Mouse (Mus musculus) neural tube, embryonic 12.5 days (tissue): ENCODE results near the gene Gm10842. TPM values are rescaled to one million over a fixed set of nuclear protein-coding genes. Genes with fewer than 3 reads are reported as not detected.

Experiments used
- ATAC-seq: fragments of 200-750 bp; cut with Nextera tagmentation; 2 replicates; pipeline ENCODE4 v1.8.0; 2017; ENCODE audit warnings: low read depth, mild to moderate bottlenecking, moderate TSS enrichment, moderate library complexity; ENCODE audit not compliant: low FRiP score
- H3K27ac ChIP-seq: fragments of 300-500 bp; sonication (generic); 2 replicates; pipeline ENCODE4 v1.5.1; 2016
- H3K27me3 ChIP-seq: fragments of 300-500 bp; sonication (generic); replicated peaks from 2 replicates; pipeline ENCODE4 v1.6.1; 2016; ENCODE audit warnings: mild to moderate bottlenecking
- H3K36me3 ChIP-seq: fragments of 300-500 bp; sonication (generic); 2 replicates; pipeline ENCODE4 v1.6.1; 2016; ENCODE audit warnings: mild to moderate bottlenecking
- H3K4me1 ChIP-seq: fragments of 300-500 bp; sonication (generic); 2 replicates; pipeline ENCODE4 v1.6.1; 2016
- H3K4me2 ChIP-seq: fragments of 300-500 bp; sonication (generic); replicated peaks from 2 replicates; pipeline ENCODE4 v1.6.1; 2016; ENCODE audit warnings: mild to moderate bottlenecking
- H3K4me3 ChIP-seq: fragments of 300-500 bp; sonication (generic); 2 replicates; pipeline ENCODE4 v1.5.1; 2016
- H3K9ac ChIP-seq: fragments of 300-500 bp; sonication (generic); 2 replicates; pipeline ENCODE4 v1.6.1; 2016; ENCODE audit warnings: mild to moderate bottlenecking
- H3K9me3 ChIP-seq: fragments of 300-500 bp; sonication (generic); 2 replicates; pipeline ENCODE4 v1.6.1; 2016; ENCODE audit warnings: mild to moderate bottlenecking
- WGBS: fragments of 180-500 bp; shearing (Covaris S2); methylation state at CpG from one replicate; pipeline ENCODE4 v1.1.7; 2016; 5-methylcytosine and 5-hydroxymethylcytosine counted together
- polyA plus RNA-seq: library from polyadenylated mRNA; unstranded; fragments of >200 nt; fragmentation: Nextera tagmentation; extraction: Ambion mirVana; gene quantifications from 2 replicates; pipeline ENCODE4 v1.2.1, GENCODE M21; 2016

Gm10842 gene
- polyA plus RNA-seq, 1 experiment from 2014 or later = not detected

DNA sequence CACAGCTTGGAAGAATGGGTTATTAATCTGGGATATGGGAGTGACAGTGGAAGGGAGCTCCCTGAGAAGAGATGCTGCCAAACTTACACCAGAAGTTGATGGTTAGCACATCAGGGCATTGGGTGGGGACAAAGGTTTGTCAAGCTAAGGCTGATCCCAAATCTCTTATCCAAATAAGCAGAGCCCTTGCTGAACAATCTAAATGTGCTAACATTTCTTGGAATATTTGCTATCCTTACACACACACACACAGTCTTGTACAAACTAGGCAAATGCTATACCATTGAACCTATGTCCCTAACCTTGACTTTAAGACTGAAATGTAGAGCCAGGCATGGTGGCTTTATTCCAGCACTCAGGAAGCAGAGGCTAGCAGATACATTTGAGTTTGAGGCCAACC, 3.1 kb upstream of the Gm10842 start:
- H3K27ac ChIP-seq = no peak overlapping the region
- no peak overlapping the region for H3K9ac ChIP-seq
- H3K4me2 ChIP-seq = no peak overlapping the region
- no peaks in the 10 kb centered on the region for H3K9me3 ChIP-seq
- H3K27me3 ChIP-seq = no peaks in the 10 kb centered on the region
- no peak for ATAC-seq
- peaks cover 20% of the 10 kb centered on the region for H3K36me3 ChIP-seq
- no peak overlapping the region for H3K4me3 ChIP-seq
- no peaks in the 10 kb centered on the region for H3K4me1 ChIP-seq

GRCm38 (mm10) chr11:105144084-105144483, 2.6 kb upstream of the Gm10842 start:
- no peak for ATAC-seq
- H3K4me2 ChIP-seq = no peak overlapping the region
- no peak overlapping the region for H3K4me3 ChIP-seq
- H3K9ac ChIP-seq = no peak overlapping the region
- no peak overlapping the region for H3K27ac ChIP-seq
- no peaks in the 10 kb centered on the region for H3K27me3 ChIP-seq
- H3K36me3 ChIP-seq = peaks cover 19% of the 10 kb centered on the region
- H3K4me1 ChIP-seq = no peaks in the 10 kb centered on the region
- no peaks in the 10 kb centered on the region for H3K9me3 ChIP-seq
- WGBS = 90% methylated on average over 3 of the region's 3 CpGs

DNA sequence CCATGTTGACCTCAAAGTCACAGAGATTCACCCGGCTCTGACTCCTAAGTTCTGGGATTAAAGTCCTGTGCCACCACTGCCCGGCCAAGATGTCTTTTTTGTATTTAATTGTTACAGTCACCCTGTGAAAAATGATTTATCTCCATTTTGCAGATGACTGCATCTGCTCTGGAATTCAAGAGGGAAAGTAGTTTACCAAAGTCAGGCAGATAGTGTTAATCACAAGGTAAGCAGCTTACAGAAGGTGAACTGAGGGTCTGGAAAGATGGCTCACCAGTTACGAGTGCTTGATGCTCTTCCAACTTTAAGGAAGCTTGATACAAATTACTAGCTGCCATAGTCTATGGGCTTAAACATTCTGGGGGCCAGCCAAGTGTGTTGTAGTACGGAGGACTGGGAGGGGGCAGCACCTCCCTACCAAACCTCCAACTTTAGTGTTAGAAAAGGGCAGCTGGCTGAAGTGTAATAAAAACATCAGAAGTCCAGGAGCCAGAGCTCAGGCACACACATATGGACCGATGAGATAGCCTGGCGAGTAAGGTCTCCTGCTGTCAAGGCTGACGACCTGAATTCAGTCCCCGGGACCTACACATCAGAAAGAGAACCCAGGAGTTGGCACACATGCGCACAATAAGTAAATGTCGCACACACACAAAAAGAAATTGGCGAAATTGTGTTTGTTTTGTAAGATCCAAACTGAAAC, 2.0 kb upstream of the Gm10842 start:
- peaks cover 14% of the 10 kb centered on the region for H3K36me3 ChIP-seq
- H3K4me1 ChIP-seq = no peaks in the 10 kb centered on the region
- no peaks in the 10 kb centered on the region for H3K27me3 ChIP-seq
- no peak overlapping the region for H3K27ac ChIP-seq
- no peaks in the 10 kb centered on the region for H3K9me3 ChIP-seq
- no peak overlapping the region for H3K9ac ChIP-seq
- ATAC-seq = no peak
- no peak overlapping the region for H3K4me3 ChIP-seq
- WGBS = 79% methylated on average over 11 of the region's 11 CpGs
- H3K4me2 ChIP-seq = no peak overlapping the region

- no peaks in the 10 kb centered on the region for H3K9me3 ChIP-seq
- ATAC-seq = no peak
- WGBS = 88% methylated on average over 10 of the region's 10 CpGs
These were observed 1.5 kb upstream of the Gm10842 start for GRCm38 (mm10) chr11:105145211-105145610.

DNA sequence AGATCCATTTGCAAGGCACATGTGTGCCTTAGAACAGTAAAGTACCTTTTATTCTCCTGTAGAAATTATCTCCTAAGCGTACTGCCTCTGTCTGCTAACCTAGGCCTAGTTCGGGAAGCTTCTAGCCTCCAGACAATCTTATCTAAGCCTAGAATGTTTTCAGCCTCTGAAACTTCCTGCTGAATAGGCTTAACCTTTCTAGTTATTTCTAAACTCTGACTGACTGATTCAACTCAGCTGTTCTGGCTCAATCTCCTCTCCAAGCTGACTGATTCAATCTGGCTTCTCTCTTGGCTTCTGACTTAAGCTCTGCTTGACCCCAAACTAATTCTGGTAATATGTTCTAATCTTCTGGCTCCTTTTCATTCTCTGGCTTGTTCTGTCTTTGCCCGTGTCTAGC, 2.7 kb downstream of the Gm10842 start:
- 88% methylated on average over 3 of the region's 3 CpGs for WGBS

More at GRCm38 (mm10) chr11:105145211-105145610, 1.5 kb upstream of the Gm10842 start:
- Histone ChIP-seq H3K4me2 (no peak overlapping the region), H3K36me3 (peaks cover 9% of the 10 kb centered on the region), H3K27ac (no peak overlapping the region), H3K4me3 (no peak overlapping the region), H3K9ac (no peak overlapping the region), H3K27me3 (no peaks in the 10 kb centered on the region), H3K4me1 (no peaks in the 10 kb centered on the region)

DNA sequence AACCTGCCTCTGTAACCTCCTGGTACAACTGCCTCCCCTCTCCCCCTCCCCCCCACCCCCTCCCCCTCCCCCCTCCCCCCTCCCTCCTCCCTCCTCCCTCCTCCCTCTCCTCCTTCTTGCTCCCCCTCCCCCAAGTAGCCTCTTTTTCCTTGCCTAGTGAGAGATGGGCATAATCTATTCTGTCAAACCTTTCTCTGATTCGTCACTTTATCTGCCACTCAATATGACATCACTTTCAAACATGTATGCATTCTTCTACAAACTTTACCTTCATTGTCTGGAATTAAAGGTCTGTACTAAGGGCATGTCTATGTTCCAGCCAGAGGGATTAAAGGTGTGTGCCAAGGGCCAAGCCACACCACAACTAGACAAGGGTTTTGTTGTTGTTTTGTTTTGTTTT, 3.1 kb downstream of the Gm10842 start:
- Histone ChIP-seq H3K36me3 (no peaks in the 10 kb centered on the region), H3K4me3 (no peak overlapping the region), H3K9me3 (no peaks in the 10 kb centered on the region), H3K27ac (no peak overlapping the region), H3K9ac (no peak overlapping the region), H3K4me2 (no peak overlapping the region), H3K27me3 (no peaks in the 10 kb centered on the region), H3K4me1 (peaks cover 7% of the 10 kb centered on the region)
- no peak for ATAC-seq
- WGBS = 100% methylated on average over 1 of the region's 1 CpGs

More for the DNA sequence above, 2.7 kb downstream of the Gm10842 start:
- no peak overlapping the region for H3K4me3 ChIP-seq
- H3K27ac ChIP-seq = no peak overlapping the region
- no peak overlapping the region for H3K9ac ChIP-seq
- H3K9me3 ChIP-seq = no peaks in the 10 kb centered on the region
- no peak for ATAC-seq
- H3K4me1 ChIP-seq = peaks cover 7% of the 10 kb centered on the region
- no peaks in the 10 kb centered on the region for H3K36me3 ChIP-seq
- no peak overlapping the region for H3K4me2 ChIP-seq
- H3K27me3 ChIP-seq = no peaks in the 10 kb centered on the region

- Histone ChIP-seq H3K4me3 (no peak overlapping the region), H3K9me3 (no peaks in the 10 kb centered on the region), H3K4me2 (no peak overlapping the region), H3K27me3 (no peaks in the 10 kb centered on the region), H3K9ac (no peak overlapping the region), H3K4me1 (peaks cover 7% of the 10 kb centered on the region), H3K36me3 (no peaks in the 10 kb centered on the region), H3K27ac (no peak overlapping the region)
- ATAC-seq = no peak
- WGBS = 72% methylated on average over 4 of the region's 4 CpGs
These were observed 4.0 kb downstream of the Gm10842 start for GRCm38 (mm10) chr11:105150691-105151090.

DNA sequence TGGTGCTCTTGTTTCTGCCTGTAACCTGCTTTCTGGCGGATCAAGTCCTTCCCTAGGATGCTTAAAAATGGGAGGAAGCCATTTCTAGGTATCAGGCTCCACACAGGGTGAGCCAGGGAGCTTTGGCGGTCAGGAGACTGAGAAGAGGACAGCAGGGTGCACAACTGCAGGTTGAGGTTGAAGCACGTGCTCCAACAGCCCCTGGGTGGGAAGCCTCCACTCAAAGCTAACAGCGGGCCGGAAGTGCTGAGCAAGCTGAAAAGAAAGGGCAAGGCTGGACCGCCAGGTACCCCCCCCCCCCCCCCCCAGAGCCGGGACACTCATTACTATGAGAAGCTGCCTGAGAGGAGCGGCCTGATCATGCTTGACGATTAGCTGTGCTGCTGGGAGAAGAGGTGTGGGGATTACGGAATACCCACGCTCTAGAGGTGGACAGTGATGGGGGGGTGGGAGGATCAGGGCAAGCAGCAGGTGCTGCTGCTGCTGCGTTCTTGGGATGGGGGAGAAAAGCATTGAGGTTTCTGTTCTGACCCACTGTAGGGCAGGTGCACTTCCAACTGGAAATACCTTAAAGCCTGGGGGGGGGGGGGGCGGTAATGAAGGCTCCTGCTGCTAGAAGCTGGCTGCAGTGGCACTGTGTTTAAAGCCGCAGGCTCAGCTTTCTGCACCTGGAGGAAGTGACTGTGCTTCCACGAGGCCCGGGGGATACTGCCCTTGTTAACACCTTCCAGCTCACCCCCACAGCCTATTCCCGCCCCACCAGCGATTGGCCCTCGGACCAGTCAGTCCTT, 4.7 kb downstream of the Gm10842 start:
- WGBS = 31% methylated on average over 18 of the region's 19 CpGs
- Histone ChIP-seq H3K4me2 (peak overlapping the region; percentile 37), H3K27me3 (no peaks in the 10 kb centered on the region), H3K9ac (no peak overlapping the region), H3K9me3 (no peaks in the 10 kb centered on the region), H3K27ac (no peak overlapping the region), H3K36me3 (no peaks in the 10 kb centered on the region), H3K4me1 (peaks cover 7% of the 10 kb centered on the region), H3K4me3 (no peak overlapping the region)
- no peak for ATAC-seq

- 60% methylated on average over 2 of the region's 4 CpGs for WGBS
- no peak overlapping the region for H3K4me3 ChIP-seq
- H3K4me2 ChIP-seq = no peak overlapping the region; the same call in 1 of the 2 replicates
- ATAC-seq = no peak
- H3K36me3 ChIP-seq = no peaks in the 10 kb centered on the region
- no peaks in the 10 kb centered on the region for H3K27me3 ChIP-seq
- no peak overlapping the region for H3K27ac ChIP-seq
- peaks cover 7% of the 10 kb centered on the region for H3K4me1 ChIP-seq
- no peak overlapping the region for H3K9ac ChIP-seq
- H3K9me3 ChIP-seq = no peaks in the 10 kb centered on the region
These were observed 5.3 kb downstream of the Gm10842 start for GRCm38 (mm10) chr11:105152017-105152300.

DNA sequence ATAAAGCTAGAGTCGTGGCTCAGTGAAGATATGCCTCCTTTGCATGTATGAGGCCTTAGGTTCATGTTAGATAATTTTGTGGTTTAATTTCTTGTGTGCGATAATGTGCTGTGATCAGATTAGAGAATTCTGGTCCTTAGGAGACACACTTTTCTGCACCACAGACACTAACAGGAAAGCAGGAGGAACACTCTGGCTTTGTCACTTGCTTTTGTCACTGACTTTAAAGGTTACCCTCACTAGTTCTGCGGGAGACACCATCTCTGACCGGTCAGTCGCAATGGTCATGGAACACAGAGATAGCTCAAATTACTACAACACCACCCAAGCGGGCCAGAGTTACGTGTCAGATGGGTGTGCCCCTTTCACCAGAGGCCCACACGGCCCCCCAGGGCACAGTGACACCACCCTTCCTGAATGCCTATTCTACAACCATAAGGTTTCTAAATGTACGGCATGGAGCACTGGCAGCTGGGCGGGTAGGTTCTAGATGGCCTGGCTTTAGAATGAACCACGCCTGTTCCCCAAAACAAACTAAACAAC, 5.7 kb downstream of the Gm10842 start:
- Histone ChIP-seq H3K9ac (no peak overlapping the region), H3K9me3 (no peaks in the 10 kb centered on the region), H3K4me3 (no peak overlapping the region), H3K4me2 (no peak overlapping the region), H3K4me1 (peaks cover 7% of the 10 kb centered on the region), H3K27ac (no peak overlapping the region), H3K36me3 (no peaks in the 10 kb centered on the region), H3K27me3 (no peaks in the 10 kb centered on the region)
- ATAC-seq = no peak
- 79% methylated on average over 11 of the region's 11 CpGs for WGBS

GRCm38 (mm10) chr11:105153068-105153833, 6.6 kb downstream of the Gm10842 start:
- Histone ChIP-seq H3K9me3 (no peaks in the 10 kb centered on the region), H3K36me3 (no peaks in the 10 kb centered on the region), H3K27me3 (no peaks in the 10 kb centered on the region), H3K4me3 (no peak overlapping the region), H3K4me2 (peak overlapping the region; percentile 18; the same call in 1 of the 2 replicates), H3K27ac (no peak overlapping the region), H3K4me1 (peaks cover 7% of the 10 kb centered on the region), H3K9ac (no peak overlapping the region)
- WGBS = 41% methylated on average over 12 of the region's 12 CpGs
- ATAC-seq = peak; percentile 58; the same call in 1 of the 2 replicates

DNA sequence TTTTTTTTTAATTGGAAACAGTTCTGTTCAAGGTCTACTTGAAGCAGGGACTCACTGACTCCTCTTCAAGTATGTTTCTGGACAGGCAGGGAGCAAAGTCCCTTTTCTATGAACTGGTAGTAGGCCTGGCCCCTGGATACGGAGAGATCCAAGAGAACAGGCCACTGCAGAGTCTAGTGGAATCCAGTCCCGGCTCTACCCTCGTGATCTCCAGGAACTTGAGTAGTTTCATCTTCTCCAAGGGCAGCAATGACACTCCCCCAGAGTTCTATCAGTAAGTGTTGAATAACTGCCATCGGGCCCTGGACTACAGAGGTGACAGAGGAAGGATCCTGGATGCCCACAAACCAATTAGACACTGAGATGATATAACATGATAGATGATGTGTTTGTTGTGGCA, 9.2 kb downstream of the Gm10842 start:
- Histone ChIP-seq H3K4me3 (no peak overlapping the region), H3K27me3 (no peaks in the 10 kb centered on the region), H3K27ac (no peak overlapping the region), H3K9ac (no peak overlapping the region), H3K36me3 (no peaks in the 10 kb centered on the region), H3K9me3 (no peaks in the 10 kb centered on the region), H3K4me2 (no peak overlapping the region), H3K4me1 (peaks cover 7% of the 10 kb centered on the region)
- ATAC-seq = no peak
- 83% methylated on average over 4 of the region's 4 CpGs for WGBS
